Mouse (Mus musculus): ENCODE measurements around the gene Zfp683.

DNA sequence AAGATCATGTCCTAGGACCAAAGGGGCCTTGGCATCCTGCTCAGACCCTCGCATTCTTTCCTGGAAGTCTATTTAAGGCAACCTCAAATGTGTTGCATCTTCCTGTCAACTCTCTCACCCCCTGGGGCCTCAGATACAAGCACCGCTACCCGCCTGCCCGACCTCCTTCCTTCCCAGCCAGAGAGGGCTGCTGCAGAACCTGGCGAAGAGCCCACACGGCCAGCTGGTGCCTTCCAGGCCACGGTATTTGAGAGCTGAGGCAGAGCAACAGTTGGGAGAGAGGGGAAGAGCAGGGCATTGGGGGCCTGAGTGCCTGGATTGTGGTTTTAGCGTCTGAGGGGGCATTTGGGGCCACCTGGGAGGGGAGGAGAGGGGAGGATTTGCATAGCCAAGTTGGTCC lies 1.1 kb upstream of the Zfp683 start:
- TF ChIP-seq CTCF (IDR thresholded peaks at IDR 0.05): no peak
- TF ChIP-seq EP300 (IDR thresholded peaks at IDR 0.05): no peak
